Mouse (Mus musculus) MEL (cell line): ENCODE data around the gene Pex13. TPM values are rescaled to one million over a fixed set of nuclear protein-coding genes. Genes with fewer than 3 reads are reported as not detected.

Source experiments
- DNase-seq: peaks from one replicate; pipeline ENCODE4 v3.0.0; 2011; ENCODE audit warnings: low read depth, low spot score
- H3K27ac ChIP-seq: 2 replicates; pipeline ENCODE4 v1.5.1; 2012; ENCODE audit warnings: low read depth, mild to moderate bottlenecking, control low read depth, low read length, moderate library complexity; ENCODE audit not compliant: control insufficient read depth
- H3K27me3 ChIP-seq, 2 experiments: fragments of 150-350 bp in 1 of 2; sonication (generic) in 1 of 2; 2 replicates each; pipeline ENCODE4 v1.6.1; 2012; ENCODE audit warnings: low read length in 2 of 2, mild to moderate bottlenecking in 2 of 2, improper control_type of control experiment in 1 of 2, moderate library complexity in 1 of 2; ENCODE audit not compliant: insufficient read depth in 2 of 2, control insufficient read depth in 1 of 2
- H3K36me3 ChIP-seq, 2 experiments: 2 replicates each; pipeline ENCODE4 v1.6.1; 2012 to 2014; ENCODE audit warnings: low read length in 2 of 2, improper control_type of control experiment in 1 of 2, inconsistent platforms in 1 of 2, mild to moderate bottlenecking in 1 of 2; ENCODE audit not compliant: insufficient read depth in 2 of 2, control insufficient read depth in 1 of 2
- H3K4me1 ChIP-seq, 2 experiments: fragments of 150-350 bp in 1 of 2; sonication (generic) in 1 of 2; 2 replicates each; pipeline ENCODE4 v1.6.1; 2012; ENCODE audit warnings: low read length in 2 of 2, improper control_type of control experiment in 1 of 2, mild to moderate bottlenecking in 1 of 2; ENCODE audit not compliant: insufficient read depth in 2 of 2, control insufficient read depth in 1 of 2
- H3K4me3 ChIP-seq, 2 experiments: fragments of 150-350 bp in 1 of 2; sonication (generic) in 1 of 2; 2 replicates each; pipeline ENCODE4 v1.5.1; 2012; ENCODE audit warnings: low read depth in 2 of 2, low read length in 2 of 2, mild to moderate bottlenecking in 2 of 2, moderate library complexity in 2 of 2, control low read depth in 1 of 2, improper control_type of control experiment in 1 of 2; ENCODE audit not compliant: control insufficient read depth in 1 of 2, insufficient read depth in 1 of 2
- H3K79me2 ChIP-seq: 2 replicates; pipeline ENCODE4 v1.6.1; 2012; ENCODE audit warnings: mild to moderate bottlenecking, low read length, moderate library complexity; ENCODE audit not compliant: control insufficient read depth, poor library complexity, insufficient read depth
- H3K9ac ChIP-seq: 2 replicates; pipeline ENCODE4 v1.6.1; 2012; ENCODE audit warnings: low read depth, mild to moderate bottlenecking, control low read depth, low read length, moderate library complexity; ENCODE audit not compliant: control insufficient read depth, poor library complexity, severe bottlenecking
- H3K9me3 ChIP-seq: fragments of 150-350 bp; sonication (generic); replicated peaks from 2 replicates; pipeline ENCODE4 v1.6.1; 2012; ENCODE audit warnings: mild to moderate bottlenecking, low read length, improper control_type of control experiment, moderate library complexity; ENCODE audit not compliant: insufficient read depth
- CTCF ChIP-seq, 3 experiments: IDR thresholded peaks in 2 of 3; conservative IDR thresholded peaks in 1 of 3; 2 replicates each; pipeline ENCODE4 v1.5.1; 2011 to 2012; ENCODE audit warnings: low read length in 3 of 3, low read depth in 2 of 3, mild to moderate bottlenecking in 2 of 3, improper control_type of control experiment in 1 of 3, inconsistent platforms in 1 of 3, mixed read lengths in 1 of 3, moderate library complexity in 1 of 3; ENCODE audit not compliant: control insufficient read depth in 1 of 3, insufficient read depth in 1 of 3, poor library complexity in 1 of 3, severe bottlenecking in 1 of 3
- ELF1 ChIP-seq: IDR thresholded peaks from 2 replicates; pipeline ENCODE4 v1.6.1; 2014; ENCODE audit warnings: low read depth, mild to moderate bottlenecking, inconsistent platforms, low read length, improper control_type of control experiment, moderate library complexity
- EP300 ChIP-seq, 2 experiments: IDR thresholded peaks; 2 replicates each; pipeline ENCODE4 v1.6.1; 2011; ENCODE audit warnings: improper control_type of control experiment in 2 of 2, low read length in 2 of 2, low read depth in 1 of 2, mild to moderate bottlenecking in 1 of 2
- ETS1 ChIP-seq: IDR thresholded peaks from 2 replicates; pipeline ENCODE4 v1.6.1; 2012; ENCODE audit warnings: low read depth, mild to moderate bottlenecking, inconsistent platforms, low read length, improper control_type of control experiment, moderate library complexity
- GATA1 ChIP-seq: IDR thresholded peaks from 2 replicates; pipeline ENCODE4 v1.6.1; 2011; ENCODE audit warnings: low read depth, low read length, improper control_type of control experiment
- MAFK ChIP-seq: IDR thresholded peaks from 2 replicates; pipeline ENCODE4 v1.6.1; 2011; ENCODE audit warnings: low read depth, mild to moderate bottlenecking, low read length, improper control_type of control experiment, borderline replicate concordance
- MAX ChIP-seq: IDR thresholded peaks from 2 replicates; pipeline ENCODE4 v1.6.1; 2011; ENCODE audit warnings: low read length, improper control_type of control experiment
- MXI1 ChIP-seq: IDR thresholded peaks from 2 replicates; pipeline ENCODE4 v1.6.1; 2011; ENCODE audit warnings: mild to moderate bottlenecking, low read depth, low read length, improper control_type of control experiment
- MYB ChIP-seq: IDR thresholded peaks from 2 replicates; pipeline ENCODE4 v1.6.1; 2011; ENCODE audit warnings: mild to moderate bottlenecking, low read depth, low read length, improper control_type of control experiment
- MYC ChIP-seq: IDR thresholded peaks from 2 replicates; pipeline ENCODE4 v1.6.1; 2011; ENCODE audit warnings: low read depth, mild to moderate bottlenecking, low read length, improper control_type of control experiment, moderate library complexity
- RCOR1 ChIP-seq: IDR thresholded peaks from 2 replicates; pipeline ENCODE4 v1.6.1; 2012; ENCODE audit warnings: low read depth, mild to moderate bottlenecking, inconsistent platforms, low read length, improper control_type of control experiment
- SIN3A ChIP-seq: IDR thresholded peaks from 2 replicates; pipeline ENCODE4 v1.6.1; 2012; ENCODE audit warnings: low read length, improper control_type of control experiment, inconsistent platforms
- TAL1 ChIP-seq: IDR thresholded peaks from 2 replicates; pipeline ENCODE4 v1.6.1; 2012; ENCODE audit warnings: mild to moderate bottlenecking, inconsistent platforms, low read length, moderate library complexity, mixed read lengths
- TBP ChIP-seq: IDR thresholded peaks from 2 replicates; pipeline ENCODE4 v1.8.0; 2011; ENCODE audit warnings: low read depth, low read length, improper control_type of control experiment
- TCF12 ChIP-seq: IDR thresholded peaks from 2 replicates; pipeline ENCODE4 v1.6.1; 2014; ENCODE audit warnings: low read depth, mild to moderate bottlenecking, inconsistent platforms, low read length, improper control_type of control experiment, moderate library complexity
- ZMIZ1 ChIP-seq: IDR thresholded peaks from 2 replicates; pipeline ENCODE4 v1.6.1; 2012; ENCODE audit warnings: low read depth, mild to moderate bottlenecking, inconsistent platforms, low read length, improper control_type of control experiment, moderate library complexity
- ZNF384 ChIP-seq: IDR thresholded peaks from 2 replicates; pipeline ENCODE4 v1.6.1; 2012; ENCODE audit warnings: low read depth, mild to moderate bottlenecking, inconsistent platforms, low read length, improper control_type of control experiment
- polyA plus RNA-seq, 2 experiments: library from polyadenylated mRNA; stranded (reverse) in 1 of 2; unstranded in 1 of 2; fragments of >175 nt in 1 of 2; fragments of >200 nt in 1 of 2; gene quantifications; 2 replicates each; pipeline versions ENCODE4 v1.2.1 to v1.2.4; 2012; ENCODE audit warnings: low replicate concordance in 2 of 2, low read depth in 1 of 2; ENCODE audit not compliant: insufficient read length in 2 of 2, insufficient read depth in 1 of 2, missing spikeins in 1 of 2
- total RNA-seq: library from RNA; depleted of rRNA; stranded (reverse); fragments of 300-350 nt; gene quantifications from 2 replicates; pipeline ENCODE4 v1.2.3, GENCODE M21; 2012

The Pex13 gene
- total and polyA plus RNA-seq, 3 experiments: 24.7 TPM; not detected in 1

DNA sequence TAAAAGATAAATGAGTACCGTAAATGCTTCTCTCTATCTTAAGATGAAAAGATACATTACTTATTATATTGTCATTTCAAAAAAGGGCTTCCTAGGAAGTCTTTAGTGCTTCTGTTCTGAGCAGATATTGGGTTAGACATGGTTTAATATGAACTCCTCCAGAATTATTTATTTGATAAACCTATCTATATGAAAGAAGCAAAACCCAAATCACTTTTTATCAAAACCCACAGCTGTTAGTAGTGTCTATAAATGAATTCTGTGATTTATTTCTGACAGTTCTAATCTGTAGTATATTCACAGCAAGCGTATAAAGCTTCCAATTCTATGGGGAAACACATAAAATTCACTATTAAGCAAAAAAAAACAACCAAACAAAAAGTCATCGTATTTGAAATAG lies 17.9 kb downstream of the Pex13 start:
- H3K79me2 ChIP-seq: no peaks in the 10 kb centered on the region
- no peak overlapping the region for H3K27ac ChIP-seq
- H3K4me1 ChIP-seq: no peaks in the 10 kb centered on the region
- no peaks in the 10 kb centered on the region for H3K9me3 ChIP-seq
- DNase-seq: no peak
- H3K27me3 ChIP-seq: no peaks in the 10 kb centered on the region
- no peak overlapping the region for H3K9ac ChIP-seq
- H3K4me3 ChIP-seq: no peak overlapping the region
- TF ChIP-seq EP300 (IDR thresholded peaks at IDR 0.05; ENCODE audit: low read depth in 1 of 2, low read length in 2 of 2): peak in 1 of 2 experiments; percentile 44; a peak in 1 of 4 replicates
- TF ChIP-seq RCOR1: peak; percentile 82
- TF ChIP-seq TCF12: peak; percentile 55; the same call in 1 of the 2 replicates
- no peak for TF ChIP-seq TAL1
- TF ChIP-seq, all 39 proteins: peak for 3
- peaks cover 0 to 24% of the 10 kb centered on the region in 2 experiments; a peak in 2 of 4 replicates for H3K36me3 ChIP-seq

DNA sequence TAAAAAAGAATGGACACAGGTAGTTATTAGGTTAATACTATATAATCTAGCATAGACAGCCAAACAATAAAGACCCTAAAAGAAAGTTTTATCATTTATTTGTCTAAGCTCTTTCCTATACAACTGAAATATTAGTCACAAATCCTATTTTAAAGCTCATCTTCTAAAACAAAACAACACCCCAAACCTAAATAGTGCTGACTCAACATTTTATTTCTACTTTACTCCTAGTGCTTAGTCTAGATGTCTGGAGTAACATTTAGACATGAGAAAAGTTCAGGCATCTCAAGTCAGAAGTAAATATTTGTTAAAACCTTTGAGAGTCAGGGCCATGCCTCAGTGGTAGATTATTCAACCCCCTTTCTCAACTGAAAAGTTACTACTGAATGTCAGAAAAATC lies 18.3 kb downstream of the Pex13 start:
- no peaks in the 10 kb centered on the region for H3K27me3 ChIP-seq
- no peak for DNase-seq
- H3K4me1 ChIP-seq: no peaks in the 10 kb centered on the region
- no peak overlapping the region for H3K27ac ChIP-seq
- H3K36me3 ChIP-seq: peaks cover 0 to 26% of the 10 kb centered on the region in 2 experiments; a peak in 2 of 4 replicates
- no peak overlapping the region for H3K9ac ChIP-seq
- no peak overlapping the region for H3K4me3 ChIP-seq
- H3K79me2 ChIP-seq: no peaks in the 10 kb centered on the region
- no peaks in the 10 kb centered on the region for H3K9me3 ChIP-seq
- TF ChIP-seq MYB (no peak), ETS1 (no peak), TBP (no peak), RCOR1 (no peak), MAFK (peak; percentile 96)

DNA sequence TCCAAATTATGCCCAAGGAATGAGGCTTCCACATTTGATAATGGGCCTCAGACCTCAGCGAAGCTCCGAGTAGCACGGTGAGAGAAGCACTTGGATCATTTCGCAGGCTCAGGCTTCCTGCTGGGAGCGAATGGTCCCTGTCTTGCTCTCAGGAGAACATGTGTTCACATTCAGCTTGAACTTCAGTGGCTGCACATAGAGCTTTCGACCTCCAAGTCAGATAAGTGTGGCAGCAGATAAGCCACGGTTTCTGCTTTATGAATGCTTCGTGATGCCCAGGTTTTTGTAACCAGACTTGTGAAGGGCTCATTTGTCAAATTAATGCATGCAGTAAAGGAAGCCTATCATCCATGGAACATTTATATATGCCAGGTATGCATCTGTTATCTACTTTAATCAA lies 31.2 kb downstream of the Pex13 start:
- TF ChIP-seq MXI1 (peak; percentile 74), EP300 (IDR thresholded peaks at IDR 0.05; ENCODE audit: low read depth in 1 of 2, low read length in 2 of 2) (peak in 1 of 2 experiments; percentile 45; a peak in 1 of 4 replicates), SIN3A (peak; percentile 39; the same call in 1 of the 2 replicates), ZMIZ1 (no peak), ELF1 (no peak), GATA1 (peak; percentile 83), ZNF384 (peak; percentile 34; the same call in 1 of the 2 replicates), MAX (peak; percentile 76), CTCF (IDR thresholded peaks at IDR 0.05 in 2 of 3, conservative IDR thresholded peaks at IDR 0.05 in 1 of 3; ENCODE audit: control insufficient read depth in 1 of 3, insufficient read depth in 1 of 3, low read depth in 2 of 3, low read length in 3 of 3, poor library complexity in 1 of 3, severe bottlenecking in 1 of 3) (no peak), MYC (peak; percentile 57; the same call in 1 of the 2 replicates)
- peaks cover 3 to 10% of the 10 kb centered on the region in 2 experiments for H3K36me3 ChIP-seq
- H3K4me1 ChIP-seq: peaks cover 3 to 9% of the 10 kb centered on the region in 2 experiments
- H3K9ac ChIP-seq: peak overlapping the region; percentile 46
- no peak overlapping the region for H3K27ac ChIP-seq
- peak overlapping the region; percentile 63 to 80 for H3K4me3 ChIP-seq
- peaks cover 4% of the 10 kb centered on the region; the same call in 1 of the 2 replicates for H3K79me2 ChIP-seq
- peak; percentile 67 for DNase-seq
- 0 out of 2 replicates have a peak, but pooled peaks cover 2% of the 10 kb centered on the region for H3K9me3 ChIP-seq
- H3K27me3 ChIP-seq: no peaks in the 10 kb centered on the region
